Mouse (Mus musculus) spleen, postnatal 10 days (tissue): ENCODE results near the gene Lin54.
A peak's percentile ranks its signal among the peaks of the same experiment; 100 is the strongest.

Source experiments
- DNase-seq, 2 experiments: peaks; one replicate each; pipeline ENCODE4 v3.0.0; 2021 to 2022; ENCODE audit warnings: low spot score in 2 of 2

Lin54 gene

GRCm38 (mm10) chr5:100500458-100500961, at the start of gene Lin54:
Gene Lin54, minus strand, starts transcription at chr5:100500639.
- DNase-seq = peak; percentile 74 to 90

DNA sequence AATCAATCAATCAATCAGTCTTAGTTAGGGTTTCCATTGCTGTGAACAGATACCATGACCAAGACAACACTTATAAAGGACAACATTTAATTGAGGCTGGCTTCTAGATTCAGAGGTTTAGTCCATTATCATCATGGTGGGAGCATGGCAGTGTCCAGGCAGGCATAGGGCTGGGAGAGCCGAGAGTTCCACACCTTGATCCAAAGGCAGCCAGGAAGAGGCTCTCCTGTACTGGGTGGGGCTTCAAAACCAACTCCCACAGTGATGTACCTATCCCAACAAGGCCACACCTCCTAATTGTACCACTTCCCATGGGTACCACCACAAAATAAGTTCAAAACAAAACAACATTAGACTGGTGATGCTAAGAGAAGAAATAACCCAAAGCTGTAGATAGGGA, 49.7 kb upstream of the Lin54 start:
- no peak for DNase-seq

- DNase-seq = no peak
Measured at GRCm38 (mm10) chr5:100549311-100549710, 48.9 kb upstream of the Lin54 start.

DNA sequence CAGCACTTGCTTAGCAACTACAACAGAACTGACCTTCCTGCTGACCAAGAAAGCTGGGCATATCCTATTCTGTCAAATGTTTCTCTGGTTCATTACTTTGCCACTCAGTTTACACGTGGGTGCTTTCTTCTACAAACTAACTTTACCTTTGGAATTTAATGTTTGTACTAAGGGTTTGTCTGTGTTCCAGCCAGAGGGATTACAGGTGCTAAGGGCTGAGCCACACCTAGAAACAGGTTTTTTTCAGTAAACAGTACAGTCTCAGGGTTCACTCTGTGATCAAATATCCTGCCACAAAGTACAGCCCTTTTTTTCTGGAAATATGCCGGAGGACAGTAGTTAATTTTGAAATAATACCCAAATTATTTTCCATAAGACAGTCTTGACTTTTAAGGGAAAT, 47.8 kb upstream of the Lin54 start:
- no peak for DNase-seq

- DNase-seq = peak in 1 of 2 experiments; percentile 44
Measured at GRCm38 (mm10) chr5:100546294-100547080, 46.0 kb upstream of the Lin54 start.

DNA sequence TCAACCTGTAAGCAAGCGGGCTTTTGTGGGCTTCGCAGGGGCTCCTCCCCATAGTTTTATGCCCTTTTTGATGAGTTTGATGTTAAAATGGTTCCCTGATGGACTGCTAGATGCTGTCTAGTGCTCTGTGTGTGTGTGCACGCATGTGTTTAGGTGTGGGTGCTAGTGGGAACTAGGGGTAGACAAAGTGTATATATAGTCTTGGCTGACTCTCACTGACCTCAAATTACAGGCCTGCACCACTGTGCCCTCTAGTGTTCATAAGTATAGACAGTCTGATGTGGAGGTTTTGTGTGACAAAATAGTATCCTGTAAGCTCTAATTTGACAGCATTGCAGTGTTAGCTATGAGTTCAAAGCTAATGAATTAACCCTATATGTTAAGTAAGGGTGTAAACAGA, 36.2 kb upstream of the Lin54 start:
- peak in 1 of 2 experiments; percentile 38 for DNase-seq

DNA sequence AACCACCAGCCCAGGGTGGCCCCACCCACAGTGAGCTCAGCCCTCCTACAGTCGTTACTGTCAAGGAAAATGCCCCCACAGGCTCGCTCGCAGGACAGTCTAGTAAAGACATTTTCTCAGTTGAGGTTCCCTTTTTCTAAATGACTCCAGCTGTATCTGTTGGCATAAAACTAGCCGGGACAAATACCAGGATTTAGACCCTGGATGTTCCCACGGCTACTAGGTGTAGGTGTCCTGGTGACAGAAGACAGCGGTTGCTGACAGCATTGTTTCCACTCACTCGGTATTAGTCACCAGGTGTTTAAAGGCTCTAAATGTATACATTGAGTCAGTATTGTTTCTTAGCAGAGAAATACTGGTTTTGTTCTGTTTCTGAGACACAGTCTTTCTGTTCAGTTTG, 35.4 kb upstream of the Lin54 start:
- no peak for DNase-seq

DNA sequence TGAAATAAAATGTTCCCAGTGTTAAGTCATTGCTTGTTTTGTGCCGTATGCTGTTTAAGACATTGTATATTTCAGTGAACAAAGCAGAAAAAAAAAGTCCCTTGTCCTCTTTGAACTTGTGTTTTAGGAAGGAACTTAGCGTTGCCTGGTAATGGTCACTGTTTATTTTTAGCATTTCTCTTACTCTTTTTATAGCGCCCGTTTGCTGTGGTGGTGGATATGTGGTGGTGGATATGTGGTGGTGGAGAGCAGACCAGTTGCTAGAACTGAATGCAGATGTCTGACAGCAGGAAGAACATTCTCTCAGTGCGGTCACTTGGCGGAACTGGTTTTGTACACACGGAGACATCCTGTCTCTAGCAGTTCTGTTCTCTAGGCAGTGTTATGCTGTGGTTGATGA, 25.7 kb upstream of the Lin54 start:
- DNase-seq = peak in 1 of 2 experiments; percentile 56

- no peak for DNase-seq
Measured at GRCm38 (mm10) chr5:100525620-100526019, 25.2 kb upstream of the Lin54 start.

- DNase-seq = no peak
Measured at GRCm38 (mm10) chr5:100524921-100525320, 24.5 kb upstream of the Lin54 start.

GRCm38 (mm10) chr5:100523331-100523730, 22.9 kb upstream of the Lin54 start:
- no peak for DNase-seq

DNA sequence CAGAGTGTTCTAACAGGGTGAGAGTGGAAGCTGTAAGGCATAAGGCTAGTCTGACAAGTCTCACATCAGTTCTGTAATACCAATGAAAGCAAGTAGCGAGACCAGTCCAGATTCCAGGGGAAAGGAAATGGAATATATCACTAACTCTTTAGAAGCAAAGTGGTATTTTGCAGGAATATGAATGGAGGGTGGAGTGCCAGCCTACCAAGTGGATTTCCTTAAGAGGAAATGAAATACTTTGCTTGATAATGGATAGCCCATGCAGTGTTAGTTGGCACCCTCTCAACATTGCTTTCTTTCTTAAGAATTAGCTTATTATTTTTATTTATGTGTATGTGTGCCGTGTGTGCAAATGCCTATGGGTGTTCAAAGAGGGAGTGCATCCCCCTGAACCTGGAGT, 19.8 kb upstream of the Lin54 start:
- DNase-seq = no peak

- DNase-seq = no peak
Measured at GRCm38 (mm10) chr5:100519027-100519411, 18.6 kb upstream of the Lin54 start.

- DNase-seq = peak; percentile 95 to 98
Measured at GRCm38 (mm10) chr5:100518049-100519026, 17.9 kb upstream of the Lin54 start, which contains the start of gene Cops4. Gene Cops4, plus strand, starts transcription at chr5:100518309.

DNA sequence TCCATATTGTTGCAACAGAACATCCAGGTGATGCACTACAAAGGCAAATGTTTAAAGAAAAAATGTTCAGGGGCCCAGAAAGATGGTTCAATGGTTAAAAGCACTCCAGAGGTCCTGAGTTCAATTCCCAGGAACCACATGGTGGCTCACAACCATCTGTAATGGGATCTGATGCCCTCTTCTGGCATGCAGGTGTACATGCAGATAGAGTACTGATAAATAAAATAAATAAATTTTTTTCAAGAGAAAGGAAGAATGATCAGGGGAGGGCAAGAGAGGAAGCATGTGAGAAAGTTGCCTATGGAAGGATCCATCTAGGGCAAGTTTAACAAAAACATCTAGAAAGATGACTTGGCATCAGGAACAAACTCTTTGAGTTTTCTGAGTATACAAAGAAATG, 12.1 kb upstream of the Lin54 start:
- no peak for DNase-seq

- DNase-seq = no peak
Measured at GRCm38 (mm10) chr5:100509247-100509646, 8.8 kb upstream of the Lin54 start.

GRCm38 (mm10) chr5:100501267-100501666, 828 bp upstream of the Lin54 start:
- DNase-seq = no peak

- peak; percentile 63 to 69 for DNase-seq
Measured at GRCm38 (mm10) chr5:100499831-100500304, 571 bp downstream of the Lin54 start.

DNA sequence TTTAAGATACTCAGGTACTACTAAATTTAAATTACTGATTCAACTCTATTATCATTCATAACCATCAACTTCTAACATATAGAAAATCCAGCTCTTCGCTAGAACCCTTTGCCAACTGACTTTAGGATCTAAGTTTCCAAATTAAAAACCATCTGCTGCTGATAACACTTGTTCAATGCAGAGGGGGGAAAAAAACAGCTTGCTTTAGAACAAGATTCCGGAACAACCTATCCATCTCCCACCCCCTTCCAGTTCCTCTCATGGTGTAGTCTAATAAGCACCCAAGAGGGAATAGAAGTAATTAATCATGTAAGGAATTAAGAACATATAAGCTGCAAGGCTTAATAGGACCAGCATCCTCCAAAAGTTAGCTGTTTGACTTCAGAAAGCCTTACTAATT, 1.2 kb downstream of the Lin54 start:
- no peak for DNase-seq

- peak; percentile 74 to 90 for DNase-seq
Measured at GRCm38 (mm10) chr5:100498436-100499180, 1.8 kb downstream of the Lin54 start.

- no peak for DNase-seq
Measured at GRCm38 (mm10) chr5:100491704-100492103, 8.7 kb downstream of the Lin54 start.
